Mouse (Mus musculus) left cerebral cortex, postnatal 25 days (tissue): Measurements from ENCODE around the gene Tm2d3. TPM values are rescaled to one million over a fixed set of nuclear protein-coding genes. Genes with fewer than 3 reads are reported as not detected.

ENCODE experiments used
- DNase-seq, 2 experiments: peaks; one replicate each; pipeline ENCODE4 v3.0.0; 2022; ENCODE audit warnings: low spot score in 2 of 2, mixed read lengths in 1 of 2
- intact Hi-C: fragments of 180-260 bp; cut with DNase I; formaldehyde crosslinking; loops from one replicate; pipeline ENCODE4 v1.15.1; 2025
- total RNA-seq, 2 experiments: library from RNA; stranded (reverse); gene quantifications; 2 replicates each; pipeline ENCODE4 v1.2.3; 2021

Tm2d3 gene
- total RNA-seq, 2 experiments from 2014 or later = 50.2 to 59.7 TPM

DNA sequence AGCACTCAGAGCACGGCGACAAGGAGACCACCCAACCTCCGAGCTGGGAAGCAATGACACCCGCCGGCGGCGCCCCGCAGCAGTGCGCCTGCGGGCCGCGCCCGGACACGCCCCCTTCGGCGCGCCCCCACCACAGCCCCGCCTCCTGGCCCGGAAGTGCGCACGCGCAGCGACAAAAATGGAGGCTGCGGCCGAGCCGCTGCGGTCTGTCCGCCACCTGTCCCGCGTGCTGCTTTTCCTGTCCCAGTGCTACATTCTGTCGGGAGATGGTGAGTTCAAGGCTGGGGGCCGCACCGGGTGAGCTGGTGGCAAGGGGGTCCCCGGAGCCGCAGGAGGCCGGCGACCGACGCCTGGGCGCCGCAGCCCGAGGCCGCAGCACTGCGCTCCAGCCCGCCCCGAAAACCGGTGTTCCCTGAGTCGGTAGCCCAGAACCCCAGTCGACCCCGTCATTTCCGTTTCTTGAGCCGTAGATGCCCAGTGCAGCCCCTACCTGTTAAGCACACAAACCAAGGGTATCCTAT, 2.4 kb downstream of the Tm2d3 start:
- DNase-seq = peak; percentile 85 to 87
- intact Hi-C loops = no loop called here

DNA sequence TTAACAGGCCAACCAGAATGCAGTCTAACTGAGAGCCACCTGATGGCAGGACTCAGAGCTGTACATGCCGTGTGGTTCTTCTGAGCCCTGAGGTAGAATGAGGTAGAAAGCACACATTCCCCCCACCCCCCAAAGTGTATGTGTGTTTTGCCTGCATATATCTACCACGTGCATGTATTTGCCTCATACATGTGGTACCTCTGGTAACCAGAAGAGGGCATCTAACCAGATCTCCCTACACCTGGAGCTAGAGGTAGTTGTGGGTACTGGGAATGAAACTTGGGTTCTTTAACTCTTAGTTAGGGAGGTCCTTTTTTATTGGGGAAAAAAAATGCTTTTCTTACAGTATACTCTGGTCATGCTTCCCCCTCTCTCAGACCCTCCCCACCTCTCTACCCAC, 5.5 kb downstream of the Tm2d3 start:
- intact Hi-C loops = no loop called here
- DNase-seq = peak in 1 of 2 experiments; percentile 28

DNA sequence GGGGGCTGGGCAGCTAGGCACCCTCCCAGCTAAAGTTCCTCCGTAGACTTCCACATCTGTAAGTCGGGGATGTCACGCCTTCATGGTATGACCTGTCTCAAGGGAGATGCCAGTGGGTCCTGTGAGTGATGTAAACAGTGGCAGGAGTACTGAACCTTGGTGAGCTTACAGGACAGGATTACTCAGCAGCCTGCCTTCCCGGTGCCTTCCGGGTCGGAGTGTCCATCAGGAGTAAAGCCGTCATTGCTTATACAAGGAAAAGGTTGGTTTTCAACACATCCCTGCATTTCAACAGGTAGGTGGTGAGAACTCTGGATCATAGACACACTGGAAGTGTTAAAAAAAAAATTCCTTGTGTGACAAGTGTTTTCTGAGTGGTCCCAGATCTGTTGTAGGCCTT, 11.1 kb downstream of the Tm2d3 start:
- no peak for DNase-seq
- intact Hi-C loops = loop anchor here (10.0 kb wide), 1 partner anchor 233 kb away; no protein-coding TSS in a partner anchor

DNA sequence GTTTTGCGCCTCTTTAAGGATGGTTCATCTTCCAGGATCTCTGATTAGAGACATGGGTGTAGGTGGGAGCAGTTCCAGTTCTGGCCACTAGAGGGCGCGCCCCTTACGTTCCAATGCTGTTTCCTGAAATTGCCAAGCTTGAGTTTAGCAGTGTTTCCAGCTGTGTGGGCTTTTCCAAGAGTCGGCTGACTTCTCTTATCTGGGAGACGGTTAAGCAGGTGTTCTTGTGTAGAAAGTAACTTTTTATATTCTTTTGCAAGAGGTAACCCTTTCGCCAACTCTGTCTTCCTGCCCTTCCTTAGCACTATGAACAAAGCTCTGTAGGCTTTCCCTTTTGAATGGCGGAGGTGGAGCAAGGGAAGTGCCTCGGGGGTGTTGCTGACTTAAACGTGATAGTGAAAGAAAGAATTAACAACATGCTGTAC, 13.9 kb downstream of the Tm2d3 start:
- DNase-seq = peak; percentile 83 to 88
- intact Hi-C loops = loop anchor here (1.0 to 10.0 kb wide), 2 partner anchors 230 to 353 kb away; no protein-coding TSS in a partner anchor

DNA sequence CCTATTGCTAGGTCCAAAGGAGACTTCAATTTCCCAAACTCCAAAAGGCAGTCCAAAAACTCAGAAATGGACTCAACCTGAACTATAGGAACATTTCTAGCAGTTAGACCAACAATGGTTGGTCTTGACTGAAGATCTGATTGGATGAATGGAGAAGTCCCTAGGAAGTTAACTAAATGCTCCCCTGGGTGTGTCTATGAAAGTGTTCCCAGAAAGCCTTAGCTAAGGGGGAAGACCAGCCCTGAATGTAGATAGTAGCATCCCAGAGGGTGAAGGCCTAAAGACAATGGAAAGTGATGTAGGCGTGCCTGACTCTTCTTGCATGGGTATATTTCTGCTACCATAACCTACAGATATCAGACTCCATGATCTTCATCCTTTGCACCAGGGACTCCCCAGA, 17.5 kb downstream of the Tm2d3 start:
- DNase-seq = no peak
- intact Hi-C loops = loop anchor here (10.0 kb wide), 1 partner anchor 226 kb away; no protein-coding TSS in a partner anchor

DNA sequence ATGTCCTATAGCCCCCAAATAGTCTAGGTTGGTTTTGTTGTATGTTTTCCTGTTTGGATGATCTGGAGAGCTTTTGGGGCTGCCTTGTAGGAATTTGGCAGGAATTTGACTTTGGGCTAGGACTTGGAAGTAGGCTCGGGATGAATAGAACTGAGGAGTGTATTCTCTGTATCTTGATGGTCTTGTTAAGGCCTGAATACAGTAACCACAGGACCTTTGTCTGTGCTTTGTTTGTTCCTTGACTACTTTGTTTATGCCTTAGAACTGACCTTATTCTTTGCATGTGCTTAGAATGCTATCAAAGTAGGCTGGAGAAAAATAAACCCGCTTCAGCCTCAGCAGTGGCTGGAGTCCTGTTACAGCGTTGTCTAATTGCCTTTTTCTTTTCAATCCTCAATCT, 19.3 kb downstream of the Tm2d3 start:
- intact Hi-C loops = no loop called here
- DNase-seq = no peak

DNA sequence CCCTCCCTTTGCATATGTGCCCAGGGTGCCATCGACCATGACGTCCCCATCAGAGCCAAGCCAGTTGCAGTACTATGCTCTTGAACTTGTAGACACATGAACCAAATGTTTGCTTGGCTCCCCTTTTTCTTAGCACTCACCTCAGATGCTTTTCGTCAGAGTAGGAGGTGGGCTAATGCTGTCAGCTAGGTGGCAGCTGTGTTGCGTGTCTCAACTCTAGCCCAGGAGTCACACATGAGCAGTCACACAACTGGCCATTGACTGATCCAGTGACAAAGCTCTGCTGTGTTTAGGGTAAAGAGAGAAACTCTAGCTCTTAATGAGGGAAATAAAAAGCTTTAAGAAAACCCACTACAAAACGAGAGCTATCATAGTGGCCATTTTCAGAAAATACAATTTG, 22.8 kb downstream of the Tm2d3 start:
- intact Hi-C loops = no loop called here

DNA sequence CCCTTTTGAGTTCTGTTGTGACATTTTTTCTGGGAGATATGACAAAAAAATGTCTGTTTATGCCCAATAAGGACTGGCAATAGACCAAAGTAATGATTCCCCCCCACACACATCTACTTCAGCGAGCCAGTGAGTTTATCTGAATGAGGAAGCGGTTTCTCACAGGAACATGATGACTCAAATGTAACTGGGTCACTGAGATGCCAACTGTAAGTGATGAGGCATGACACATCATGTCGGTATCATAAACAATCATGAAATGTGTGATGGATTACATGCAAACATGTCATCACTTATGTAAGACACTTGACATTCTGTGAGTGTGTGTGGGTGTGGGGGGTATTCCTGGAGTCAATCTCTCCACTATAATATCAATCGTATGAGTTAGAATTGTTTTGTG, 23.3 kb downstream of the Tm2d3 start:
- intact Hi-C loops = no loop called here
- no peak for DNase-seq

More for the DNA sequence above, 22.8 kb downstream of the Tm2d3 start:
- DNase-seq = no peak

DNA sequence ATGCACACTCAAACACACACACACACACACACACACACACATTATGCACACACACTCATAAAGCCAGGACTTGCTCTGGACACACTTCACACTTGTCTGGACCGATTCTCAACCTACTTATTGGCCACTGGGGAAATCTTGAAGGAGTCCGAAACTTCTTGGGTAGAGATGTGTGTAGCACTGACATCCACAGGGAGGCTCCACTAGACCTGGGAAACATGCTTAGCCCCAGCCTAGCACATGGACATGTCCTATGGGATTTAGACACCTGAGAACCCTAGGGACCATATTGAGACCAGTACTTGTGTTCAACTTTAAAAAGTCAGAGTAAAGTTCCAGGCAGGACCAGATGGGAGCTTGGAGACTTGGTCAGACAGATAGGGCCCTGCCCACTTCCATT, 43.1 kb downstream of the Tm2d3 start:
- DNase-seq = peak; percentile 12 to 21
- intact Hi-C loops = loop anchor here (5.0 kb wide), 1 partner anchor 293 kb away; no protein-coding TSS in a partner anchor

DNA sequence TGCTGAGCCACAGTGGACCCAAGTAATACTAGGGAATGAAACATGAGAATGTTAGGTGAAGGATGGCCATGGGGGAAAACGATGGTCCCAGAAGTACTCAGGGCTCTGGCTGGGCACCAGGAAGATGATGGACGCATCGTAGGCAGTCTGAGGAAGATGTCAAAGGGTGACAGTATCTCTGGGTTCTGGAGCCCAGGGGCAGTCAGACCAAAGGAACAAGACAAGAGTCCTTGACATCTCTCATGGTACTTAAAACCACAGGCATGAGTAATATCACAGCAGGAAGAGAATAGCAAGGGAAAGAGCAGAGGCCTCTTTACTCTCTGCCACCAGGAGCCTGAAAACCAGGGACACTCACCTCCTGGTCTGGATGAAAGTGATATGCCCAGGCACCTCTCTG, 44.3 kb downstream of the Tm2d3 start:
- no peak for DNase-seq
- intact Hi-C loops = no loop called here

DNA sequence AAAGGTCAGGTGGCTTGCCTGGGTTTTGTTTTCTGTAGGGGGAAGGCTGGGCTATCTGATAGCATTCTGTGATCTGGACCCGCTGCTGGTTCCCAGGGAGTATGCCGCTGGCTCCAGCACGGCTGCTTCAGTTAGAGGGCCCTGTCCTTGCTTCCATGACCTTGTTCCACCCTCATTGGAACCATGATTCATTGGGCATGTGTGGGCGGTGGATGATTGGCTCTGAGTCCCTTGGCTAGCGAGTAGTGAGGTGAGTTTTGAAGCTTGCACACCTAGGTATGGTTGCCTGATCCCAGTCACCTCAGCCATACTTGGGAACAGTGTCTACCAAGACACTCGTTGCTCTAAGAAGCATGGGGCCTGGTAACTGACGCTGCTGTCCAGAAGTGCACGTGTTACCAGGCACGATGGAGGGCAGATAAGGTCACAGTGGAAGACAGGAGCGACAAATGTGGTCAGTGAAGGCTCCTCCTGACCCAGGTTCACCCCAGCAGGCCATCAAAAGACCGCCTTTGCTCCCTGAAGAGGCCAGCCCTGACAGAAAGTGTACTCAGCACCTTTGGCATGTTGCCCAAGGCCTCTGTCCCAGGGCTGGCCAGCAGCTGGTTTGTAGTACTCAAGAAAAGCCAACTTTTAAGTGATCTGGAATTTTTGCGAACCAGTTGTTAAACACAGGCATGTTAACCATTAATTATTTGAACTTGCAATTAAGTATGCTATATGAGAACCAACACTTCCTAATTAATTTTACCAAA, 46.5 kb downstream of the Tm2d3 start:
- intact Hi-C loops = loop anchor here (2.0 kb wide), 1 partner anchor 317 kb away; no protein-coding TSS in a partner anchor

DNA sequence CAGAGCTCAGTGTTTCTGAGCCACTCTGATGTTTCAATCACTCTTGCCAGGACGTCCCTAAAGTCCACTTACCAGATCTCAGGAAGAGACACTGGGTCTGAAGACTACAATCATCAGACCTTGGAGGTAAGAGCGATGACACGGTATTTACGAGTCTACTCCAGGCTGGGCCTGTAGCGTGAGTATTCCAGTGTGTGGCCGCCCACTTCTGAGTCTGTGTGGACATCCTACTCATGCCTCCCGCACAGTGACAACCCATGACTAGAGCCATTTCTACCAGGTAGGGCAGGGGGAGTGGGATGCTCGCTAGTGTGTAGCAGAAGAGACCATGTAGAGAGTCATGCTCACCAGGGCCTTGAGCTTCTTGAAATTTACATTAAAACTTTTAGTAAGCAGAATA, 51.9 kb downstream of the Tm2d3 start:
- intact Hi-C loops = no loop called here
- DNase-seq = no peak

More for the DNA sequence above, 46.5 kb downstream of the Tm2d3 start:
- DNase-seq = no peak

DNA sequence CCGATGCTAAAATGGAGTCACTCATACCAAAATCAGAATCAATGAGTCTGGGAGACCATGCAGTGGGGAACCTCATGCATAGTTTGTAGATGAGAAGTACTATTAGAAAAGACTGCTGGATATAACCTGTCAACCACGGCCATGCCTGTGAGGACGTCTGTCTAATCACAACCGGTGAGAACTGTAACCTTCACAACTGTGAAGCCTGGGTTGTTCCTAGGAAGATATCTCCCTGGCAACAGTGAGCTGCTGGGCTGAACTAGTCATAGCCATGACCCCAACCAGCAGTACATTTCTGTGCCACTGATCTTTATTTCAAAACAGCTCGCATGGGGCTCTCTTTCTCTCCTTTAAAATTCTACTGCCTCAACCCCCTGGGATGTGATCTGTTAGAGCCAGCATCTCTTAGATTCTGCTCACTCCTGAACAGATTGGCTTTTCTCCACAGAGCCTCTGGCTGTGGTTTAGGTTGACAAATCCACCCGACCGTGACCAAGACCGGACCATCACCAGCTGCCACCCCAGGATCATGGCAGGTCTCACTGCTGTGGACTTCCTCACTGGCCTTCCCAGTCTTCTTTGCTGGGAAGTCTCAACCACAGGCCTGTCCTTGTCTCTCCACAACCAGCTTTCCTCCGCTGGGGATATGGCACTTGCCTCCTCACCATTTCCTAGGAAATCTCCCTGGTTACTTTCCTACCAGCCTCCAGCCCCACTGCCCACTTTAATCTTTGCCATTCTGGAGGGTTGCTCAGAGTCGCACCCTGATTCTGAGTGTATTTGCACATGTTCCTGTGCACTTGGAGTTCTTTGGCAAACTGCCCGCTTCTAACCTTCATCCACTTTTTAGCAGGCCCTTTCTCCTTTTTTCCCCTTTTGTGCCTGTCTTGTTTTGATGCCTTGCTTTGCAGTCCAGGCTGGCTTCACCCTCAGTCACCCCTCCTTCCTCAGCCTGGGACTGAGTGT, 57.3 kb downstream of the Tm2d3 start:
- no peak for DNase-seq
- intact Hi-C loops = no loop called here

Other genes with a start within 250 kb of the Tm2d3 start
- 100 to 1,000 TPM; 147 to 148 TPM for gene Tjp1, start 163.4 kb upstream of the Tm2d3 start, total RNA-seq
- gene Tarsl2, start 46.3 kb upstream of the Tm2d3 start, total RNA-seq = 10 to 100 TPM; 43.4 to 46.0 TPM
- gene Pcsk6, start 170.6 kb downstream of the Tm2d3 start, total RNA-seq = 1 to 10 TPM; 8.5 to 8.7 TPM